Mouse (Mus musculus): ENCODE data around the gene Adam8. TPM values are rescaled to one million over a fixed set of nuclear protein-coding genes. Genes with fewer than 3 reads are reported as not detected.

Gene Adam8
- polyA plus RNA-seq, 1 experiment: 334 TPM

DNA sequence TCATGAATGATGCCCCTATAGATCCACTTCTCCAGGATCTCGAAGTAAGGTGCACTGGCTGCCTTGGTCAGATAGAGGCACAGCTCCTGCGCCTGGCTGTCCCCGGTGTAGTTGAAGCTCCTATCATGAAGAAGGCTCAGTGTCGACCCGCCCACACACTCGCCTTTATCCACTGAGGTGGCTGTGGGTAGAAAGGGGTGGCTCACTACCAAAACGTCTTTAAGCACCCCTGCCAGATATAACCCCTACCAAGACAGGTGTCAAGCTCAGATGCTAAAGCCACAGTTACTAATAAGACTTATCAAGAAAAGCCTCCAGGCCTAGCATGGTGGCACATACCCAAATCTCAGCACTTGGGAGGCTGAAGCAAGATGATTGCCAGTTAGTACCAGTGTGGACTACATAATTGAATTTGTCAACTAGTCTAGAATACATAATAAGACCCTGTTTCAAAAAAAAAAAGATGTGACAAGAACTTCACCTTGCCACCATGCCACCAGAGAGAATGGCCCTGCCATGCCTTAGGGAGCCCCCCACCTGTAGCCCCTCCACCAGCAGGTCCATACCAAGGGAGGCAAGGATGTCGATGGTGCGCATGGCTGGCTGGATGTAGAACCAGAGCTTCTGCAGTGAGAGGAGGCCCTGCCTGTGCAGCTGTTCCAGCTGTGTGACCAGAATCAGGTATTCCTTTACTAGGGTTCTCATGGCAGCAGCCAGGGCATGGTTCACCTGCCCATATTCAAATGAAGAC lies 14.7 kb upstream of the Adam8 start:
- Histone ChIP-seq H3K27ac (ENCODE audit: insufficient read depth, low read depth, low read length) (no peak overlapping the region), H3K4me1 (ENCODE audit: control insufficient read depth, insufficient read depth, low read length) (no peaks in the 10 kb centered on the region), H3K4me3 (ENCODE audit: insufficient read depth, low read length) (no peak overlapping the region)
- TF ChIP-seq POLR2A (IDR thresholded peaks at IDR 0.05; ENCODE audit: borderline replicate concordance, low read depth, low read length) (no peak), CTCF (IDR thresholded peaks at IDR 0.05; ENCODE audit: low read depth, low read length) (no peak)

- Histone ChIP-seq H3K27ac (ENCODE audit: insufficient read depth, low read depth, low read length) (no peak overlapping the region), H3K4me3 (ENCODE audit: insufficient read depth, low read length) (no peak overlapping the region), H3K4me1 (ENCODE audit: control insufficient read depth, insufficient read depth, low read length) (no peaks in the 10 kb centered on the region)
- TF ChIP-seq POLR2A (IDR thresholded peaks at IDR 0.05; ENCODE audit: borderline replicate concordance, low read depth, low read length): no peak
These were observed 12.3 kb upstream of the Adam8 start for GRCm38 (mm10) chr7:140004666-140005065.

- Histone ChIP-seq H3K27ac (ENCODE audit: insufficient read depth, low read depth, low read length) (no peak overlapping the region), H3K4me1 (ENCODE audit: control insufficient read depth, insufficient read depth, low read length) (no peaks in the 10 kb centered on the region), H3K4me3 (ENCODE audit: insufficient read depth, low read length) (no peak overlapping the region)
- TF ChIP-seq POLR2A (IDR thresholded peaks at IDR 0.05; ENCODE audit: borderline replicate concordance, low read depth, low read length): no peak
- no peak for TF ChIP-seq CTCF (IDR thresholded peaks at IDR 0.05; ENCODE audit: low read depth, low read length)
These were observed 8.9 kb upstream of the Adam8 start for GRCm38 (mm10) chr7:140001086-140001740.

DNA sequence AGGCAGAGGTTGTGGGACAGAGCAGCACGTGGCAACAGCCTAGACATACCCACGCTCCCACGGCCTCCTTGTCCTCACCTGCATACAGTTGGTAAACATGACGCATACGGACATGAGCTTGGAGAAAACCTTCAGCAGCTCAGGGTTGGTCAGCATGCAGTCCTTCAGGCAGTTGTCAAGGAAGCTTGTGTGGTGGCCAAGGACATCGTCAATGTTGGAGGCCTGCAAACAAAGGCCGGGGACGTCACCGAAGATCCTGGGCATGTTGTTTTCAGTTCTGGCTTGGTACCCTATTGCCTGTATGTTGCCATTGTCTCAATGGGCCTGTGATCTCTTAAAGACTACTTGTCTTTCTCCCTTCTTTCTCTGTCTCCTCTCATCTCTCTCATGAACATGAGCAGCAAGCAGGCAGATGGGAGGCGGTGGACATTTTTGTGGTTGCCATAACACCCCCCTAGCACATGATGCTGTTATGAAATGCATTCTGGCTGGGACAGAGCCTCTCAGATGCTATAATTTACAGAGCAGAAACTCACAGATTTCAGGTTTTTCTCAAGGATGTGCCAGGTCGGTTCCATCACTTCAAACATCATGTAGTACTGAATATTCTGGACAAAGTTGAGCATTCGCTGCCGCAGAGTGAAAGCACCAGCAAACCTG lies 6.5 kb upstream of the Adam8 start:
- H3K27ac ChIP-seq (ENCODE audit: insufficient read depth, low read depth, low read length): no peak overlapping the region
- no peak overlapping the region for H3K4me3 ChIP-seq (ENCODE audit: insufficient read depth, low read length)
- TF ChIP-seq CTCF (IDR thresholded peaks at IDR 0.05; ENCODE audit: low read depth, low read length): no peak
- TF ChIP-seq POLR2A (IDR thresholded peaks at IDR 0.05; ENCODE audit: borderline replicate concordance, low read depth, low read length): no peak
- peaks cover 5% of the 10 kb centered on the region for H3K4me1 ChIP-seq (ENCODE audit: control insufficient read depth, insufficient read depth, low read length)

- TF ChIP-seq CTCF (IDR thresholded peaks at IDR 0.05; ENCODE audit: low read depth, low read length) (no peak), POLR2A (IDR thresholded peaks at IDR 0.05; ENCODE audit: borderline replicate concordance, low read depth, low read length) (no peak)
- peaks cover 32% of the 10 kb centered on the region for H3K4me1 ChIP-seq (ENCODE audit: control insufficient read depth, insufficient read depth, low read length)
These were observed 2.3 kb upstream of the Adam8 start for GRCm38 (mm10) chr7:139994676-139995075.

DNA sequence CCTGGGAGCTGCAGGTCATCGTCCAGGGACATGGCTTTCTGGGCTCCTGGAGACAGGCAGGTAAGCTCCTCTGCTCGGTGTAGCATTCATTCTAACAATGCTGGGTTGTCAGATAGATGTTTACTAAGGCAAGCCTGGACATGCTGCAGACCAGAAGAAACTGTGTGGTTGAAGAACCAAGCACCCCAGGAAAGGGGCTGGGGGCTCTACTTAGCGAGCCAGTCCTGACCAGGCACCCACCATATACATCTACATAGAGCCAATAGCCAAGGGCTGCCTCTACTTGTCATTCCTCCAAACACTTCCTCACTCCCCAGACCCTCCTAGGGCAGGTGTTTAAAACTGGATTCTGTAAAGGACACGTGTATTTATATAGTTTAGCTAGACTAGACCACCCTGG lies 1.8 kb upstream of the Adam8 start:
- TF ChIP-seq CTCF (IDR thresholded peaks at IDR 0.05; ENCODE audit: low read depth, low read length) (no peak), POLR2A (IDR thresholded peaks at IDR 0.05; ENCODE audit: borderline replicate concordance, low read depth, low read length) (no peak)
- H3K27ac ChIP-seq (ENCODE audit: insufficient read depth, low read depth, low read length): no peak overlapping the region
- no peak overlapping the region for H3K4me3 ChIP-seq (ENCODE audit: insufficient read depth, low read length)
- H3K4me1 ChIP-seq (ENCODE audit: control insufficient read depth, insufficient read depth, low read length): peaks cover 32% of the 10 kb centered on the region

More at GRCm38 (mm10) chr7:139994676-139995075, 2.3 kb upstream of the Adam8 start:
- H3K27ac ChIP-seq (ENCODE audit: insufficient read depth, low read depth, low read length): no peak overlapping the region
- H3K4me3 ChIP-seq (ENCODE audit: insufficient read depth, low read length): no peak overlapping the region

DNA sequence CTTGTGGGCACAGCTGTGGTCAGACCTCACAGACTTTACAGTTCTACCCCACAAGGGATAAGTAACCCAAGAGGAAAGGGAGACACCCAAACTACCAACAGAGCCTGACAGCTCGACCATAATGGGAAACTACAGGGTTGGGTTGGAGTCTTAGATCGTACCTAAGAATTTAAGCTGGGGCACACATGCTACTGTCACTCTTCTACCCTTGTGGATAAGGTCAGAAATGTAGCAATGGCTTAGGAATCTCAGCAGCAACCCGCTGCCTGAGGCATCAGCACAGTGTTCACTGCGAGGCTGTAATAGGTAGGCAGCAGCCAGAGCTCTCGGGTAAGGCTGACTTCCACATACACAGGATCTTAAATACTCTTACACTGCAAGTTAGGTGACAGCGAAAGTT lies 1.2 kb upstream of the Adam8 start:
- Histone ChIP-seq H3K4me3 (ENCODE audit: insufficient read depth, low read length) (no peak overlapping the region), H3K4me1 (ENCODE audit: control insufficient read depth, insufficient read depth, low read length) (peaks cover 36% of the 10 kb centered on the region), H3K27ac (ENCODE audit: insufficient read depth, low read depth, low read length) (no peak overlapping the region)
- TF ChIP-seq CTCF (IDR thresholded peaks at IDR 0.05; ENCODE audit: low read depth, low read length): no peak
- no peak for TF ChIP-seq POLR2A (IDR thresholded peaks at IDR 0.05; ENCODE audit: borderline replicate concordance, low read depth, low read length)

DNA sequence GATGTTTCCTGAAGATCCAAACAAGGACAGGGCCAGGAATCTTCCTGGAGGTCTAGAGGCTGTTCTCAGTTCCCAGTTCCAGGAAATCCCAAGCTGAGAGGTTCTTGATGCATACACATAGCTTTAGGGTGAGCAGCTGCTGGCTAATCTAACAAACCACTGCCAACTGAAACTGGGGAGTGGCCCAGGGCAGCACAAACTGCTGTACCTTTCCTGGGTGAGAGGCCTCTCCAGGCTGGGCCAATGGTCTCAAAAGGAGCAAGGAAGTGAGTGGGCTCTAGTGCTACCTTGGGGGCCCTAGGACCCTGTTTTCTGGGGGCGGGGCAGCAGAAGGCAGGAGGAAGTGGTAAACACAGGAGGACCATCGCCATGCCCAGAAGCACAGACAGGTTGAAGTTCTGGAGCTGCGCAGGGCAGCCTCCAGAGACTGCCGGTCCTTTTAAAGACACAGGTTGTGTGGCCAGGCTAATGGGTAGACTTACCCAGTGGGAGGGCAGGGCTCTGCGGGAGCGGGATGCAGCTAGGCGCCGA lies 1.4 kb downstream of the Adam8 start:
- H3K4me3 ChIP-seq (ENCODE audit: insufficient read depth, low read length): peak overlapping the region; percentile 50
- H3K27ac ChIP-seq (ENCODE audit: insufficient read depth, low read depth, low read length): peak overlapping the region; percentile 17; the same call in 1 of the 2 replicates
- H3K4me1 ChIP-seq (ENCODE audit: control insufficient read depth, insufficient read depth, low read length): peaks cover 42% of the 10 kb centered on the region
- TF ChIP-seq POLR2A (IDR thresholded peaks at IDR 0.05; ENCODE audit: borderline replicate concordance, low read depth, low read length) (no peak), CTCF (IDR thresholded peaks at IDR 0.05; ENCODE audit: low read depth, low read length) (no peak)

DNA sequence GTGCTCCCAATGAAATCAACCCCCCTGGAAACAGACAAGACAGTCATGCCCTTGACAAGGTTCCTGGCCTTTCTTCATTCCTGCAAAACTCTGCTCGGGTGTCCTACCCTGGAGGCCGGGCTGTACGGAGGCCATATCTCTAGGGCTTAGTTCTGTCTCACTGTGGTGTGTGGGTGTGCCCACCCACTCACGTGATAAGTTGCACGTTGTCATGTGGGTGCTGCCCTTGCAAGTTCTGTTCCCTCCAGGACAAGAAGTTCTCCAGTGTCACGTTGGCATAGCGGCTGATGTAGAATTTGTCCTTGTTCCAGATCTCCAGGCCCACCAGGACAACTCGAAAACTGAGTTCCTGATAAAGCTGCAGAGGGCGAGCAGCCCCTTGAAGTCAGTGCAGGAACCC lies 4.1 kb downstream of the Adam8 start:
- Histone ChIP-seq H3K4me3 (ENCODE audit: insufficient read depth, low read length) (no peak overlapping the region), H3K27ac (ENCODE audit: insufficient read depth, low read depth, low read length) (no peak overlapping the region), H3K4me1 (ENCODE audit: control insufficient read depth, insufficient read depth, low read length) (peaks cover 55% of the 10 kb centered on the region)
- TF ChIP-seq POLR2A (IDR thresholded peaks at IDR 0.05; ENCODE audit: borderline replicate concordance, low read depth, low read length) (no peak), CTCF (IDR thresholded peaks at IDR 0.05; ENCODE audit: low read depth, low read length) (no peak)

- Histone ChIP-seq H3K4me1 (ENCODE audit: control insufficient read depth, insufficient read depth, low read length) (peaks cover 57% of the 10 kb centered on the region), H3K27ac (ENCODE audit: insufficient read depth, low read depth, low read length) (peak overlapping the region; percentile 86), H3K4me3 (ENCODE audit: insufficient read depth, low read length) (no peak overlapping the region)
- no peak for TF ChIP-seq CTCF (IDR thresholded peaks at IDR 0.05; ENCODE audit: low read depth, low read length)
- TF ChIP-seq POLR2A (IDR thresholded peaks at IDR 0.05; ENCODE audit: borderline replicate concordance, low read depth, low read length): no peak
These were observed 7.9 kb downstream of the Adam8 start for GRCm38 (mm10) chr7:139984505-139984904.

Measured in bone marrow macrophage, adult 2 months (primary cell).